Mouse (Mus musculus): ENCODE results near the gene Asphd2.

Asphd2 gene

GRCm38 (mm10) chr5:112389352-112389751, 5.3 kb downstream of the Asphd2 start:
- no peak for DNase-seq

- DNase-seq = no peak
Observed at GRCm38 (mm10) chr5:112385973-112386372, 8.7 kb downstream of the Asphd2 start.

- DNase-seq = no peak
Observed at GRCm38 (mm10) chr5:112384805-112385472, 9.7 kb downstream of the Asphd2 start.

- DNase-seq = peak in 1 of 2 experiments; percentile 33
Observed at GRCm38 (mm10) chr5:112382641-112383330, 11.9 kb downstream of the Asphd2 start.

GRCm38 (mm10) chr5:112382042-112382441, 12.6 kb downstream of the Asphd2 start:
- no peak for DNase-seq

- no peak for DNase-seq
Observed at GRCm38 (mm10) chr5:112381154-112381553, 13.5 kb downstream of the Asphd2 start.

- DNase-seq = peak in 1 of 2 experiments; percentile 16
Observed at GRCm38 (mm10) chr5:112378716-112379115, 15.9 kb downstream of the Asphd2 start.

GRCm38 (mm10) chr5:112377380-112377779, 17.3 kb downstream of the Asphd2 start:
- no peak for DNase-seq

GRCm38 (mm10) chr5:112376111-112376510, 18.6 kb downstream of the Asphd2 start:
- DNase-seq = no peak

GRCm38 (mm10) chr5:112371933-112372332, 22.7 kb downstream of the Asphd2 start:
- no peak for DNase-seq

- no peak for DNase-seq
Observed at GRCm38 (mm10) chr5:112370236-112370813, 24.3 kb downstream of the Asphd2 start.

GRCm38 (mm10) chr5:112369326-112369725, 25.3 kb downstream of the Asphd2 start:
- DNase-seq = no peak

GRCm38 (mm10) chr5:112368666-112369065, 26.0 kb downstream of the Asphd2 start:
- no peak for DNase-seq

- DNase-seq = no peak
Observed at GRCm38 (mm10) chr5:112367929-112368328, 26.7 kb downstream of the Asphd2 start.

GRCm38 (mm10) chr5:112367338-112367737, 27.3 kb downstream of the Asphd2 start:
- no peak for DNase-seq

- no peak for DNase-seq
Observed at GRCm38 (mm10) chr5:112366879-112367278, 27.8 kb downstream of the Asphd2 start.

GRCm38 (mm10) chr5:112364184-112364797, 30.4 kb downstream of the Asphd2 start:
- no peak for DNase-seq

GRCm38 (mm10) chr5:112360077-112360476, 34.6 kb downstream of the Asphd2 start:
- DNase-seq = no peak

- no peak for DNase-seq
Observed at GRCm38 (mm10) chr5:112359520-112359919, 35.1 kb downstream of the Asphd2 start.

- DNase-seq = peak; percentile 17 to 64
Observed at GRCm38 (mm10) chr5:112356322-112356721, 38.3 kb downstream of the Asphd2 start.

- no peak for DNase-seq
Observed at GRCm38 (mm10) chr5:112355910-112356309, 38.8 kb downstream of the Asphd2 start, which contains the start of gene Gm6583. Gene Gm6583 (minus strand): TSS chr5:112356033.

- DNase-seq = no peak
Observed at GRCm38 (mm10) chr5:112355493-112355892, 39.2 kb downstream of the Asphd2 start.

- DNase-seq = no peak
Observed at GRCm38 (mm10) chr5:112349169-112349568, 45.5 kb downstream of the Asphd2 start.

All from kidney, postnatal 25 days (tissue).